11 mouse cellular contexts compared by ENCODE assay signal in genomic region chr5:113902017-113902416, GRCm38 (mm10). TPM values are rescaled to one million over a fixed set of nuclear protein-coding genes. Genes with fewer than 3 reads are reported as not detected.
DNase-seq lines count a peak whose midpoint lies in the region; ATAC-seq and TF ChIP-seq lines count a peak whose summit lies in the region.
"Had no signal": no experiment of that assay in that cellular context is flagged by ENCODE, and none has a peak within 500 bp of the region (broad histone marks: within the 10 kb centered on the region; RNA-seq: fewer than 3 reads in every experiment).

No protein-coding gene starts in this region.

- H3K4me1 ChIP-seq in heart, postnatal 0 days (ENCODE audit: control insufficient read depth, insufficient read depth) = peaks cover 71% of the 10 kb centered on the region

- no peak for TF ChIP-seq EP300 in heart, postnatal 0 days (IDR thresholded peaks at IDR 0.05; ENCODE audit: low read depth)

- H3K27ac ChIP-seq in heart, postnatal 0 days (ENCODE audit: low read depth) = peak overlapping the region; percentile 58; the same call in 1 of the 2 replicates

- DNase-seq in heart, postnatal 0 days (ENCODE audit: low spot score) = no peak
- DNase-seq in heart, postnatal 36 days = no peak
- peak; percentile 50 for DNase-seq in thymus, postnatal 4 days
- DNase-seq in thymus, postnatal 25 days = no peak
- DNase-seq in liver = peak; percentile 41
- DNase-seq in frontal cortex, postnatal 25 days (ENCODE audit: low spot score in 2 of 2) = no peak
- DNase-seq in kidney, postnatal 14 days = no peak
- DNase-seq in adrenal gland, adult 8-10 months = no peak
- DNase-seq: cerebellum, adult 11 months had no signal

- no peak for TF ChIP-seq CTCF in heart, postnatal 0 days (IDR thresholded peaks at IDR 0.05; ENCODE audit: low read depth)

- WGBS in heart, postnatal 0 days = 28% methylated on average over 6 of the region's 6 CpGs

- no peaks in the 10 kb centered on the region for H3K36me3 ChIP-seq in heart, postnatal 0 days (replicated peaks; ENCODE audit: control insufficient read depth, insufficient read depth, low read length)
- H3K36me3 ChIP-seq: embryonic facial prominence, embryonic 12.5 days had no signal

- H3K27me3 ChIP-seq in heart, postnatal 0 days (ENCODE audit: control insufficient read depth, insufficient read depth, low read length) = no peaks in the 10 kb centered on the region
- H3K27me3 ChIP-seq: embryonic facial prominence, embryonic 12.5 days had no signal

- intact Hi-C loops in heart, postnatal 36 days (cut with DNase I) = no loop called here

- peak; percentile 27; the same call in 1 of the 2 replicates for ATAC-seq in heart, postnatal 0 days (ENCODE audit: insufficient read depth, low read depth)
- ATAC-seq: activated CD4-positive, CD25-positive, alpha-beta regulatory T cell, adult 4 months had no signal

- H3K9me3 ChIP-seq in heart, postnatal 0 days (replicated peaks; ENCODE audit: control insufficient read depth, low read length) = no peaks in the 10 kb centered on the region
- H3K9me3 ChIP-seq: embryonic facial prominence, embryonic 12.5 days had no signal

- no peak overlapping the region for H3K9ac ChIP-seq in heart, postnatal 0 days (replicated peaks; ENCODE audit: low read depth, low read length)
- H3K9ac ChIP-seq: embryonic facial prominence, embryonic 12.5 days had no signal

- H3K4me2 ChIP-seq in heart, postnatal 0 days (ENCODE audit: low read depth, low read length) = no peak overlapping the region
- H3K4me2 ChIP-seq: embryonic facial prominence, embryonic 12.5 days had no signal

- H3K4me3 ChIP-seq in heart, postnatal 0 days (ENCODE audit: low read depth, low read length) = no peak overlapping the region
- H3K4me3 ChIP-seq: embryonic facial prominence, embryonic 12.5 days had no signal

RNA-seq across cellular contexts. Expression of gene Coro1c, which starts 6.5 kb away (rescaled TPM):
- total RNA-seq in heart, postnatal 0 days (2014; rRNA removed; ENCODE audit: low replicate concordance) = 78.2 and 93.4 TPM in 2 replicates
- 40.0 and 46.6 TPM in 2 replicates for polyA plus RNA-seq in heart, postnatal 0 days (2015; fragmentation: Nextera tagmentation; extraction: Ambion mirVana)
- total RNA-seq in heart, postnatal 36 days (2021) = 10 to 100 TPM; 34.3 to 37.5 TPM
- 10 to 100 TPM; 47.0 to 99.8 (median 77.0) TPM for total RNA-seq in adrenal gland, adult 8-10 months (2022)

Comparison
In these comparisons a context has a peak if more than half of its experiments do, and no peak if none do; other contexts are left out.
1. DNase-seq: peak in thymus, postnatal 4 days (single experiment) and liver (single experiment); none in heart, postnatal 0 days (single experiment), heart, postnatal 36 days (0 of 2), thymus, postnatal 25 days (single experiment), frontal cortex, postnatal 25 days (0 of 2), kidney, postnatal 14 days (single experiment) and adrenal gland, adult 8-10 months (single experiment).